Mouse (Mus musculus): ENCODE measurements around the gene Cd207.

- TF ChIP-seq CTCF (IDR thresholded peaks at IDR 0.05; ENCODE audit: borderline replicate concordance, insufficient read depth, low read depth, low read length) (no peak), POLR2A (IDR thresholded peaks at IDR 0.05; ENCODE audit: borderline replicate concordance, insufficient read depth, low read length) (no peak)
Measured at GRCm38 (mm10) chr6:83704701-83705100, 27.0 kb upstream of the Cd207 start.
